Mouse (Mus musculus): Measurements from ENCODE around the gene Gm9918. TPM values are rescaled to one million over a fixed set of nuclear protein-coding genes. Genes with fewer than 3 reads are reported as not detected.
"Not testable (repeated sequence)": the region's sequence is repeated elsewhere in the genome, so short reads cannot be mapped to it uniquely, and the experiment has no call there.

Gene Gm9918
- polyA plus RNA-seq (2016; fragmentation: Nextera tagmentation; extraction: Ambion mirVana) = 0.09 and 0.17 TPM in 2 replicates

DNA sequence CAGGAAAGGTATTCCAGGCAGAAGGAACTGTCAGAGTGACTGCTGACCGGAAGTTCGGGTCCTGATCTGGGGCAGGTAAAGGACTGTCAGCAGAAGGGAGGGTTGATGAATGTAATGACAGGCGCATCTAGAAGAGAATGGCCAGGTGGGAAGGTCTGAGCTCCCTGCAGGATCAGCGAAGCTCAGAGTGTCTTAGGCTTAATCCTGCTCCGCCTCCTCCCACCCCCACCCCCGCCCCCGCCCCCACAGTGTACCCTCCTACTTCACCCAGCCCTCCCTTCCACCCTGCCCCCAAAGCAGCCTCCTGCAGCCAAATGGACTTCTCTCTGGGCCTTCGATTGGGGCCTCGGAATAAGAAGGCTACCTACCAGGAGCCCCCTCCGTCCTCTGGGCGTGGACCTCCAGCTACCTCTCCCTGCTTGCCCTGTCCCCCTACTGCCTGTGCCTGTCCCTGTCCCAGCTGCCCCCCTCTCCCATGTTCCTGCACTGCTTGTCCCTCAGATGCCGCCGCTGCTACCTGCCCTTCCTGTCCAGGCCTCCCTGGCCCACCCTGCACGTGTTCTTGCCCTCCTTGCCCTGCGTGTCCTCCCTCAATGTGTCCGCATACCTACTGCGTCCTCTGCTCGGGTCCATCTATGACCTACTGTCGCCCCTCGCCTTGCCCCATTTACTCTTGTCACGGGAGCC lies at the start of gene Gm9918:
Gene Gm9918 (plus strand): TSS at position 290 of the 687 bp plus-strand sequence.
- H3K4me1 ChIP-seq = peaks cover 10% of the 10 kb centered on the region
- H3K4me2 ChIP-seq = peak within 1 kb of the TSS; percentile 40
- 5% methylated on average over 20 of the region's 21 CpGs for WGBS
- no peaks in the 10 kb centered on the region for H3K36me3 ChIP-seq (replicated peaks)
- no peaks in the 10 kb centered on the region for H3K9me3 ChIP-seq
- H3K27ac ChIP-seq = no peak within 1 kb of the TSS
- peak within 1 kb of the TSS; percentile 11 for H3K4me3 ChIP-seq (replicated peaks)
- peaks cover 22% of the 10 kb centered on the region for H3K27me3 ChIP-seq
- H3K9ac ChIP-seq = peak within 1 kb of the TSS; percentile 8; the same call in 1 of the 2 replicates
- no peak for ATAC-seq (ENCODE audit: low FRiP score)

DNA sequence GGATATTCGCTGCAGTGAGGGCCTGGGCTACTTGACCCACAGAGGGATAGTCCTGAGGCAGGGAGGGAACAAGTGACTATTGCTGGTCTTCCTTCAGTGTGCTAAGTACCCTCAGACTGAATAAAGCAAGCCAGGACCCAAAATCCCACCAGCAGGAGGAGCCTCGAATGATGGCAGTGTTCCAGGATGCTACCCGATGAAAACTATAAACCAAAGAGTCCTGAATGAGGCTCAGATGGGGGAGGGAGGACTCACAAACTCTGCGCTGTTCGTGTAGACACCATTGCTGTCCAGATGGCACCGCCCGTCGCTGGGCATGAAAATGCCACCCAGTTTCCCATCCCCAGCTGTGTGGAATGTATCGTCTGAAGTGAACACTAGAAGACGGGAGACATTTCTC lies 48.0 kb upstream of the Gm9918 start:
- WGBS = 68% methylated on average over 10 of the region's 10 CpGs
- H3K4me1 ChIP-seq = peaks cover 14% of the 10 kb centered on the region
- H3K9me3 ChIP-seq = no peaks in the 10 kb centered on the region
- ATAC-seq (ENCODE audit: low FRiP score) = no peak
- peaks cover 34% of the 10 kb centered on the region for H3K27me3 ChIP-seq
- peak overlapping the region; percentile 21; the same call in 1 of the 2 replicates for H3K9ac ChIP-seq
- no peak overlapping the region for H3K4me3 ChIP-seq (replicated peaks)
- H3K36me3 ChIP-seq (replicated peaks) = peaks cover 4% of the 10 kb centered on the region; the same call in 1 of the 2 replicates
- no peak overlapping the region for H3K4me2 ChIP-seq
- no peak overlapping the region for H3K27ac ChIP-seq

DNA sequence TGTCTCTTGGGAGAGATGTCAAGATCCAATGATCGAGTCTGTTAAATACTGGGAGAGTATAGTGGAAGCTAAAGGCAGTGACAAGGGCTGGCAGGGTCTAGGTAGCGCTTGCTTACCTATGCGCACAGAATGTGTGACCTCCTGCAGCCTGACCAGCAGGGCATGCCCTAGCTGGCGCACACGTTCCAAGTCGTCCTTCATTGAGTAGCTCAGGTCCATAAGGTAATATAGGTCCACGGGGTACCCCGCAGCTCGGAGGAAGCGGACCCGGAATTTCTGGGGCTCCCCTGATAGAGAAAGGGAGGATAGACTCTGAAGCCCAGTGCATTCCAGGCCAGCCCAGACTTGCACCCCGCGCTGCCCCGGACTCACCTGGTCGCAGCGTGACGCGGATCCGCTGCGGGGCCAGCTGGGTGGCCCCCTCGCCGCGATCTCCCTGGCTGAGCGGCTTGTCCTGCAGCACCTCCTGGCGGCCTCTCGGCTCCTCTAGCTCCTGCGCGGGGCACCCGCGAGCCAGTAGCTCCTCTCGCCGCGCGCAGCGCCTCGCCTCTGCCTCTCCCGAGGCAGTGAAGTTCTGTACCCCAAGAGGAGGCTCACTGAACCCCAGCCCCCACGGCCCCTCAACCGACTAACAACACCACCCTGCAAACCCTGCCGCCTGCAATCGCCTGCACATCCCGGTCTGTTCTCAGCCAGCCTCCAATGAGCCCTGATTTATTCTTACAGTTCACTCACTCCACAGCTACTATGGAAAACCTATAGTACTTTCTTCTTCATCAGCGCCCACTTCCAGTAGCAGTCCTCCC lies 46.0 kb upstream of the Gm9918 start:
- Histone ChIP-seq H3K9ac (peak overlapping the region; percentile 49), H3K9me3 (no peaks in the 10 kb centered on the region), H3K4me2 (peak overlapping the region; percentile 84), H3K27ac (no peak overlapping the region), H3K4me3 (replicated peaks) (peak overlapping the region; percentile 41), H3K27me3 (peaks cover 34% of the 10 kb centered on the region), H3K4me1 (peaks cover 14% of the 10 kb centered on the region), H3K36me3 (replicated peaks) (no peaks in the 10 kb centered on the region)
- ATAC-seq (ENCODE audit: low FRiP score) = peak; percentile 83
- 2% methylated on average over 39 of the region's 43 CpGs for WGBS

DNA sequence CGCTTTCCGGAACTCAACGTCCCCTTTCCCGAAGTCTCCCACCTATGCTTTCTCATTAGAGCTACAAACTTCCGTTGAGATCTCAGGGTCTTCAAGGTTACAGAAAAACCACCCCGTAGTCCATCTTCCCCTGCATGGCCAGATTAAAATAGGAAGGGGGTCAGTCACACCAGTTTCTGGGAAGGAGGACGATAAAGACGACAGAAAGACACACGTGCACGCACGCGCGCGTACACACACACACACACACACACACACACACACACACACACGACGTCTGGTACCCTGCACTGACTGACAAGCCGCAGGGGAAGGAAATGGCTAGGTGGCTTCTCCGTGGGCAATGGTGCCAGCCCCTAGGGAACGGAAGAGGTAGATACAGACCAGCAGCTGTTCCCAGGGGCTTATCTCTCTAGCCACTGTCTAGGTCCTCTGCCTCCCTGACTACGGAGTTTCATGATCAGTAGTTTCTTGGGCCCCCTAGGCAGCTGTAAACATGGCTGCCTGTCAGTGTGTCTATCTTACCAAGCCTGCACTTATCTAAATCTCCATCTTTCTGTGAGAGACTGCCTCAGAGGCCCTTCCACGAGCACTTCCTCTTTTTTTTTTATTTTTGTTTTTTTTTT lies 45.3 kb upstream of the Gm9918 start:
- Histone ChIP-seq H3K36me3 (replicated peaks) (no peaks in the 10 kb centered on the region), H3K9ac (peak overlapping the region; percentile 49), H3K27ac (no peak overlapping the region), H3K27me3 (peaks cover 34% of the 10 kb centered on the region), H3K4me1 (peaks cover 14% of the 10 kb centered on the region), H3K4me2 (peak overlapping the region; percentile 84), H3K9me3 (no peaks in the 10 kb centered on the region), H3K4me3 (replicated peaks) (peak overlapping the region; percentile 41)
- WGBS = 22% methylated on average over 21 of the region's 21 CpGs
- no peak for ATAC-seq (ENCODE audit: low FRiP score)

DNA sequence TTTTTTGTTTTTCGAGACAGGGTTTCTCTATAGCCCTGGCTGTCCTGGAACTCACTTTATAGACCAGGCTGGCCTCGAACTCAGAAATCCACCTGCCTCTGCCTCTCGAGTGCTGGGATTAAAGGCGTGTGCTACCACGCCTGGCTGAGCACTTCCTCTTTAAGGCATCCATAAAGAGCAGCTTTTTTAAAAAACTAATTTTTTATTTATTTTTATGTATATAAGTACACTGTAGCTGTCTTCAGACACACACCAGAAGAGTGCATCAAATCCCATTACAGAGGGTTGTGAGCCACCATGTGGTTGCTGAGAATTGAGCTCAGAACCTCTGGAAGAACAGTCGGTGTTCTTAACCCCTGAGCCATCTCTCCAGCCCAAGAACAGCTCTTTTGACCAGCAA lies 44.7 kb upstream of the Gm9918 start:
- 80% methylated on average over 6 of the region's 6 CpGs for WGBS
- H3K4me1 ChIP-seq = peaks cover 14% of the 10 kb centered on the region
- H3K27ac ChIP-seq; H3K9me3 ChIP-seq; ATAC-seq (ENCODE audit: low FRiP score); H3K4me2 ChIP-seq; H3K9ac ChIP-seq; H3K4me3 ChIP-seq (replicated peaks); H3K36me3 ChIP-seq (replicated peaks): not testable (repeated sequence)
- peaks cover 34% of the 10 kb centered on the region for H3K27me3 ChIP-seq

DNA sequence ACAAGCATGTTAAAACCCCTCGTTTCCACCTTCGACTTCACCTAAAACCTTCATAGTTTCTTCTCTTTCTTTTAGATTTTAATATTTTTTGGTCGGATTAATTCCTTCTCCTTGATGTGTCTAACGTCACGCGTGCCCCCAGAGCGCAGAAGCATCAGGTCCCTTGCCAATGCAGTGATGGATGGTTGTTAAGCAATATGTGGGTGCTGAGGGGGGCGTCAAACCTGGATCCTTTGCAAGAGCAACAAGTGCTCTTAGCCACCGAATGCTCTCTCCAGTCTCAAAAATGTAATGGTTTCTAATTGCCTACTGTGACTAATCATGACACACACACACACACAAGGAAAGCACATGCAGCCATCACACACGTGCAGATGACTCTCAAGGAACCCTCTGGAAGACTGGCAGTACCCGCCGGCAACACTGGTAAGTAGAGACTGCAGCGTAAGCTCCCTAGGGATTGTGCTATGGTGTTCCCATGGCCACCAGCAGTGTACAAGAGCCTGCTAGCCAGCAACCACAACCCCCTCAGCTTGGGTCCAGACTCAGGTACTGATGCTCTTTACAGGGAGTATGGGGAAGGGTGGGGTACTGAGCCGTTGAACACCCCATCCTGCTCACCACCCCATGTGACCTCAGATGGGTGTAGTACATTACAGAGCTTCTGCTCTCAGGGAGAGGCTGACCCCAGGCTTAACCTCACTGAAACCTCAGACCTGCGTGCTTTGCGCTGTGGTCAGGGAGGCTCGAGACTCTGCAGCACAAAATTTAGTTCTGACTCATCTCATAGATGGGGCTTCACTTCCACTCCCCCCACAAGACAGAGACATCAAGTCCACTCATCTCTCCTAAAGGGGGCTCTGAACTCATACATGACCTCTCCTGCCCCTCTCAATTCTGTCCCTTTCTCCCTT lies 39.7 kb upstream of the Gm9918 start:
- 85% methylated on average over 17 of the region's 17 CpGs for WGBS
- no peaks in the 10 kb centered on the region for H3K9me3 ChIP-seq
- no peak overlapping the region for H3K4me3 ChIP-seq (replicated peaks)
- no peak overlapping the region for H3K27ac ChIP-seq
- no peak overlapping the region for H3K4me2 ChIP-seq
- peaks cover 14% of the 10 kb centered on the region for H3K4me1 ChIP-seq
- no peak overlapping the region for H3K9ac ChIP-seq
- H3K27me3 ChIP-seq = peaks cover 3% of the 10 kb centered on the region; the same call in 1 of the 2 replicates
- no peak for ATAC-seq (ENCODE audit: low FRiP score)
- H3K36me3 ChIP-seq (replicated peaks) = no peaks in the 10 kb centered on the region

DNA sequence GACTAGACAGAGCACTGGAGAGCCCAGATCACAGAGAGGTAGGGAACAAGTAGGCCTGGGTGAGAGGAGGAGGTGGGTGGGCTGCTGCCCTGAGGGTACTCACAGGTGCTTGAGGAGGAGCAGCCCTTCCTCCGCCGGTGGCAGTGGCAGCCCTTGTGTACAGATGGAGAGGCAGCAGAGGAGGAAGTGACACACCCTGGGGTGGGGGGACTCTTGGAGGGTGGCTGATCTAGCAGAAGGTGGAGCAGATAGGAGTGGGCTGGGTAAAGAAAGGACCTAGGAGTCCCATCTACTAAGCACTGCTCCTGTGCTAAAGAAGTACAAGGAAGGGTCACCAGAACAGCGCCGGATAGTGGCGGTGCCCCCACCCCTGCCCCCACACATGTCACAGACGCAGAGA lies 38.6 kb upstream of the Gm9918 start, which contains the start of gene Itgb7:
Gene Itgb7 (minus strand): TSS at position 197 of the 400 bp plus-strand sequence.
- Histone ChIP-seq H3K4me2 (no peak within 1 kb of the TSS), H3K27ac (no peak within 1 kb of the TSS), H3K27me3 (peaks cover 3% of the 10 kb centered on the region; the same call in 1 of the 2 replicates), H3K4me1 (peaks cover 16% of the 10 kb centered on the region), H3K4me3 (replicated peaks) (no peak within 1 kb of the TSS), H3K9ac (0 out of 2 replicates have a peak within 1 kb of the TSS, but pooled peaks have one; percentile 25), H3K36me3 (replicated peaks) (no peaks in the 10 kb centered on the region), H3K9me3 (no peaks in the 10 kb centered on the region)
- ATAC-seq (ENCODE audit: low FRiP score) = no peak
- 53% methylated on average over 6 of the region's 6 CpGs for WGBS

DNA sequence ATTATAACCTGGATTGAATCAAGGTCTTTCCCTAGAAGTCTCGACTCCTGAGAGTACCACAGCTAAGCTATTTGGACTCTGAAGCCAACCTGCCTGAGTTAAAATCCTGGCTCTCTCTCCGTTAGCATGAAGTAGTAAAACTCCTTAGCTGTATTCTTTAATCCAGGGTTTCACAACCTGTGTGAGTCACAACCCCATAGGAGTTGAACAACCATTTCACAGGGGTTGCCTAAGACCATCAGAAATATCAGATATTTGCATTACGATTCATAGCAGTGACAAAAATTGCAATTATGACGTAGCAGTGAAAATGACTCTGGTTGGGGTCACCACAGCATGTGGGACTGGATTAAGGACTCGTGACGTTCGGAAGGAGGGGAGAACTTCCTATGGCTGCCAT lies 37.6 kb upstream of the Gm9918 start:
- 86% methylated on average over 7 of the region's 7 CpGs for WGBS
- Histone ChIP-seq H3K36me3 (replicated peaks) (no peaks in the 10 kb centered on the region), H3K27me3 (peaks cover 3% of the 10 kb centered on the region; the same call in 1 of the 2 replicates), H3K4me2 (no peak overlapping the region), H3K4me3 (replicated peaks) (no peak overlapping the region), H3K4me1 (peaks cover 16% of the 10 kb centered on the region), H3K27ac (no peak overlapping the region), H3K9me3 (no peaks in the 10 kb centered on the region), H3K9ac (no peak overlapping the region)
- no peak for ATAC-seq (ENCODE audit: low FRiP score)

DNA sequence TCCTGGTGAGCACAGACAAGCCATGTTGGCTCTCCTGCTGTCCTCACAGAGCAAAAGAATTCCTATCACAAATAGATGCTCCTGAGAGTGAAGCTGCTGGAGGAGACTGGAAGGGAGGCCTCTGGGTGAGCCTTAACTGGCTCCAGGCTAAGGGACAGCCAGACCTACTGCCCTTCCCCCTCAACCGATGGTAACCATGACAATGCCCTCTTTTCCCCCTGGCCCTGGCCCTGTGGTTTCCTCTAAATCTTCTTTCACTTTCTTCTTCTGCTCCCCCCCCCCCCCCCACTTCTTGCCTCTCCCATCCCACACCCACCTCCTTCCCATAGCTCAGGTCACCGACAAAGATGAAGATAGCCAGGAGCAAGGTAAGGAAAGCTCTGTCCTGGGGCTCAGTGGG lies 36.5 kb upstream of the Gm9918 start:
- H3K9ac ChIP-seq = no peak overlapping the region
- H3K27me3 ChIP-seq = peaks cover 3% of the 10 kb centered on the region; the same call in 1 of the 2 replicates
- H3K27ac ChIP-seq = no peak overlapping the region
- ATAC-seq (ENCODE audit: low FRiP score) = no peak
- H3K36me3 ChIP-seq (replicated peaks) = no peaks in the 10 kb centered on the region
- no peaks in the 10 kb centered on the region for H3K9me3 ChIP-seq
- WGBS = 33% methylated on average over 2 of the region's 2 CpGs
- H3K4me2 ChIP-seq = no peak overlapping the region
- H3K4me1 ChIP-seq = peaks cover 16% of the 10 kb centered on the region
- H3K4me3 ChIP-seq (replicated peaks) = no peak overlapping the region

DNA sequence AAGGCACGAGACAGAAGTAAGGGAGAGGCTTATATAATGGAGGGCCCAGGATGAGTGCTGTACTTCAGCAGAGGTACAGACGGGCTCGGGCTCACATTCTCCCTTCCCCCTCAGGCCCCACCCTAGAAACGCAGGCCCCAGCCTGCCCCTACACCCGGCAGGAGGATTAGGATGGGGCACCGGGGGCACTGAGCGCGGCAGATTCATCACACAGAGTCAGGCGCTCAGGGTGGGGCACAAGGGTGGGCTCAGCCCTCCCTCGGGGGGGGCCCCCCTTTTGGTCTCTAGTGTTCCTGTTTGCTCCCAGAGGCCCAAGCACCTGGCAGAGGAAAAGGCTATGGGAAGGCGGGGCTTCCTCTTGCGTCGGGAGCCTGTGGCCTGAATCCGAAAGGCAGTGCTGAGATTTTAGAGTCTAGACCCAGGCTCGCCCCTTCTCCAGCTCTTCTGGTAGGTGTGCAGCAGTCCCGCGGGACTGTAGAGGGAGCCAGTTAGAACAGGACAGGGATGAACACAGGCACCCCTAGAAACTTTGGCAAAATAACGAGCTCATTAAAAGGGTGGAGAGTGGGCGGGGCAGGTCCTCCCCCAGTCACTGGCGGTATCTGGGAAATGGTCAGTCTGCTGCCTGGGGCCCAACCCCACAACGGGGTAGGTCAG lies 34.9 kb upstream of the Gm9918 start:
- H3K27me3 ChIP-seq = peaks cover 3% of the 10 kb centered on the region; the same call in 1 of the 2 replicates
- 23% methylated on average over 21 of the region's 21 CpGs for WGBS
- H3K4me2 ChIP-seq = peak overlapping the region; percentile 40
- H3K9me3 ChIP-seq = no peaks in the 10 kb centered on the region
- peaks cover 20% of the 10 kb centered on the region for H3K4me1 ChIP-seq
- 0 out of 2 replicates have a peak overlapping the region, but pooled peaks have one; percentile 36 for H3K9ac ChIP-seq
- H3K4me3 ChIP-seq (replicated peaks) = no peak overlapping the region
- no peaks in the 10 kb centered on the region for H3K36me3 ChIP-seq (replicated peaks)
- H3K27ac ChIP-seq = 0 out of 2 replicates have a peak overlapping the region, but pooled peaks have one; percentile 19
- ATAC-seq (ENCODE audit: low FRiP score) = peak; percentile 39; the same call in 1 of the 2 replicates

All from forebrain, embryonic 12.5 days (tissue).